Mouse (Mus musculus) forebrain, embryonic 10.5 days (tissue): ENCODE results near the gene Hlx. TPM values are rescaled to one million over a fixed set of nuclear protein-coding genes. Genes with fewer than 3 reads are reported as not detected.

Source experiments
- DNase-seq: peaks from one replicate; pipeline ENCODE4 v3.0.0-alpha.2; 2017; ENCODE audit warnings: low spot score; ENCODE audit errors: extremely low spot score
- H3K27ac ChIP-seq: fragments of 300-500 bp; sonication (generic); 2 replicates; pipeline ENCODE4 v1.5.1; 2016; ENCODE audit warnings: mild to moderate bottlenecking
- H3K27me3 ChIP-seq: fragments of 300-500 bp; sonication (generic); 2 replicates; pipeline ENCODE4 v1.6.1; 2016; ENCODE audit warnings: mild to moderate bottlenecking; ENCODE audit not compliant: poor library complexity, severe bottlenecking
- H3K36me3 ChIP-seq: fragments of 300-500 bp; sonication (generic); replicated peaks from 2 replicates; pipeline ENCODE4 v1.6.1; 2016; ENCODE audit warnings: mild to moderate bottlenecking, moderate library complexity
- H3K4me1 ChIP-seq: fragments of 300-500 bp; sonication (generic); 2 replicates; pipeline ENCODE4 v1.6.1; 2016
- H3K4me3 ChIP-seq: fragments of 300-500 bp; sonication (generic); 2 replicates; pipeline ENCODE4 v1.5.1; 2016; ENCODE audit warnings: mild to moderate bottlenecking, moderate library complexity
- H3K9me3 ChIP-seq: fragments of 300-500 bp; sonication (generic); 2 replicates; pipeline ENCODE4 v1.6.1; 2016; ENCODE audit warnings: mild to moderate bottlenecking, moderate library complexity
- WGBS: fragments of 180-500 bp; shearing (Covaris S2); methylation state at CpG from one replicate; pipeline ENCODE4 v1.1.7; 2016; 5-methylcytosine and 5-hydroxymethylcytosine counted together
- polyA plus RNA-seq: library from polyadenylated mRNA; unstranded; fragments of >200 nt; fragmentation: Nextera tagmentation; extraction: Ambion mirVana; gene quantifications from 2 replicates; pipeline ENCODE4 v1.2.1, GENCODE M21; 2016

The Hlx gene
- polyA plus RNA-seq, 1 experiment from 2014 or later, result 3.2 TPM

DNA sequence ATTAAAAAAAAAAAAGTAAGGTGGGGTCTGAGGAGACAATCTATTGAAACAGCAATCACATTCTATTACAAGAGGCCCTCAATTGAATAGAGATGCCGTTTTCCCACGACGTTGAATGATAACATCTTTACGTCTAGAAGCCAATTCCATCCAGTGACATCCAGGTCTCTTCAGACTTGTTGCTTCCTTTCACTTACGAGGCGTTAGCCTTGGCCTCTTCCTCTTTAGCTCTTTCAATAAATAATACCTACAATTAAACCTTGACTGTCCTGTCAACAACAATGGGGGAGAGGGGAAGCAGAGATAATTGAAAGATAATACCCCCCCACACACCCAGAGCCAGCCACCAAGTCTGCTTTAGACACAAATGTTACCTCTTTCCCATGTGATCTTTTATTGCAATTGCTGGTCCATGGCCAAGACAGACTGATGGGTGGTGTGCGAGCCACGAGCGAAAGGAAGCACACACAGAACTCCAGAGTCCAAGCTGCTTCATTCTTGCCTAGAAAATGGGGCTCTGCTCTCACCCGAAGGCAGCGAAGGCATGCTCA is 17.8 kb upstream of the Hlx start:
- H3K36me3 ChIP-seq, result no peaks in the 10 kb centered on the region
- H3K27ac ChIP-seq, result no peak overlapping the region
- no peak for DNase-seq
- 91% methylated on average over 11 of the region's 11 CpGs for WGBS
- no peaks in the 10 kb centered on the region for H3K9me3 ChIP-seq
- no peaks in the 10 kb centered on the region for H3K4me1 ChIP-seq
- no peaks in the 10 kb centered on the region for H3K27me3 ChIP-seq
- no peak overlapping the region for H3K4me3 ChIP-seq

DNA sequence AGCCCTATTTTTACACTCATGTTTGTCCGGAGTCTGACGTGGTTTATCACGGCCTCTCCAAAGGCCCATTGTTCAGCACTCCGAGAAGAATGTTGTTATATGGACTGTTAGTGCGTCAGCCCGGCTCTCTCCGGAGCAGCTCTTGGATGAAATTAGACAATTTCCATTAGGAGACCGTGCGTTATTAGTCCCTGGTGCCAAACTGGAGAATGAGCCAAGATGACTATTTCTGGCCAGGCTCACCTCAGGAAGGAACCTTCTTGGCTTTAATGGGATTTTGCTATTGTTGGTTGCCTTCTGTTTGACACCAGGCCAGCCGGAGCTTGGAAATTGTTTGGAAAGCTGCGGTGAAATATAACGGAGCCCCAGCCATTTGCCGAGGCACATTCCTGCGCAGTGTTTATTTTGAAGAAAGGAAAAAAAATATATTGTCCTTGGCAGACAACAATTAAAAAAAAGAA is 16.3 kb upstream of the Hlx start:
- no peaks in the 10 kb centered on the region for H3K27me3 ChIP-seq
- WGBS, result 81% methylated on average over 14 of the region's 14 CpGs
- no peak for DNase-seq
- no peak overlapping the region for H3K4me3 ChIP-seq
- H3K9me3 ChIP-seq, result no peaks in the 10 kb centered on the region
- H3K27ac ChIP-seq, result no peak overlapping the region
- H3K36me3 ChIP-seq, result no peaks in the 10 kb centered on the region
- no peaks in the 10 kb centered on the region for H3K4me1 ChIP-seq

GRCm38 (mm10) chr1:184737876-184738479 is 5.6 kb upstream of the Hlx start:
- Histone ChIP-seq H3K4me3 (no peak overlapping the region), H3K4me1 (peaks cover 5% of the 10 kb centered on the region), H3K36me3 (no peaks in the 10 kb centered on the region), H3K27ac (no peak overlapping the region), H3K9me3 (no peaks in the 10 kb centered on the region), H3K27me3 (peaks cover 74% of the 10 kb centered on the region)
- WGBS, result 6% methylated on average over 14 of the region's 14 CpGs
- DNase-seq, result no peak

GRCm38 (mm10) chr1:184737228-184737627 is 4.8 kb upstream of the Hlx start:
- H3K4me3 ChIP-seq, result no peak overlapping the region
- peaks cover 80% of the 10 kb centered on the region for H3K27me3 ChIP-seq
- no peaks in the 10 kb centered on the region for H3K9me3 ChIP-seq
- WGBS, result 36% methylated on average over 2 of the region's 2 CpGs
- no peak for DNase-seq
- no peak overlapping the region for H3K27ac ChIP-seq
- no peaks in the 10 kb centered on the region for H3K36me3 ChIP-seq
- peaks cover 9% of the 10 kb centered on the region for H3K4me1 ChIP-seq

DNA sequence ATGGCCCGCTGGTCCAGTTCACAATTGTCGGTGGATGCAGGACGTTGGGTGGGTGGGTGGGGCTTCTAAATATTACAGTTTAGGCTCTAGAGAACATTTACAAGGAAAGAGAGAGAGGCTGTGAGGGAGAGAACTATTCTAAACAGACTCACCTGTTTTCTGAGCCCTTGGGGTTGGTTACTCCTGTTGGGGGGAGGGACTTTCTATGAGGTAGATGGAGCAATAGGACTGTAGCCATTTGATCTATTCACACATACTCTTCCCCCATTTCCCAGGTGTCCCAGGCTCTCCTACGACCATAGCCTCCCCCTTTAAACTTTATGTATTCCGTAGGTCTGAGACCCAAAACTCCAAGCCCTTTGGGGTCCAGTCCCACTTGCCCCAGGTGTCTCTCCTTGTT is 3.8 kb upstream of the Hlx start:
- 5% methylated on average over 5 of the region's 5 CpGs for WGBS
- peaks cover 18% of the 10 kb centered on the region for H3K4me1 ChIP-seq
- no peaks in the 10 kb centered on the region for H3K36me3 ChIP-seq
- no peak overlapping the region for H3K4me3 ChIP-seq
- peaks cover 90% of the 10 kb centered on the region for H3K27me3 ChIP-seq
- DNase-seq, result no peak
- H3K9me3 ChIP-seq, result no peaks in the 10 kb centered on the region
- H3K27ac ChIP-seq, result no peak overlapping the region

- DNase-seq, result no peak
- Histone ChIP-seq H3K27ac (no peak overlapping the region), H3K36me3 (no peaks in the 10 kb centered on the region), H3K4me1 (peaks cover 18% of the 10 kb centered on the region), H3K9me3 (no peaks in the 10 kb centered on the region), H3K27me3 (peaks cover 99% of the 10 kb centered on the region), H3K4me3 (no peak overlapping the region)
- 2% methylated on average over 25 of the region's 25 CpGs for WGBS
These were observed 2.8 kb upstream of the Hlx start for GRCm38 (mm10) chr1:184734991-184735920.

DNA sequence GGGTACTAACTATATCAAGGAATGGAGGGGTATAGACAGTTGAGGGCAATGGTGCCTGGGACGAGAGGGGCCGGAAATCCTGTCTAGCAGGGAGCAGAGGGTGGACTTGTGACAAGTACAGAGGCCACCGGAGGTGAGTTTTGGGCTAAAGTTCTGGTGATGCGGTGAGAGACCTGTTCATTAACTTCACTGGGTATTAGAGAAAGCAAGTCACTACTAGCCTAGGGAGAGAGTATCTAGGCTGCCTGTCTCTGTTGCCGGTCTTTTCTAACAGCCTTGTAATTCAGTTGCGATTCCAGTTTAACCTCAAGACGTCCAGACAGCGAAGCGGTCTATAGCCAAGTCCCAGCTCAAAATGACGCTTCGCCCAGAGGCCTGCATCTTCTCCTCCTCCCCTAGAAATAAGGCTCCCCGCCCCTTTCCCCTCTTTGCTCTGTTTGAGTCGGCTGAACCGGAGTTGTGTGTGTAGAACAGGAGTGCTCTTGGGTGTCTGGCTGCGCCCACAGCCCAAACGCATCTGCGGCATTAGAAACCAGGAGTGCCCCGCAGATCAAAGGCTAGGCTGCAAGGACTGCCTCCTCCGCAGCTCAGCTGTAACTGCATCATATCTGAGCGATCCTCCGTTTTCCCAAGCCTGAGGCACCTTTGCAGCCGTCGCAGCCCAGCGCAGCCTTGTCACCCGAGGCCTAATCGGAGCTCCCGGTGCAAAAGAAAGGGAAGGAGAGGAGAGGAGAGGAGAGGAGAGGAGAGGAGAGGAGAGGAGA is 1.8 kb upstream of the Hlx start:
- Histone ChIP-seq H3K36me3 (no peaks in the 10 kb centered on the region), H3K4me3 (0 out of 2 replicates have a peak overlapping the region, but pooled peaks have one; percentile 0), H3K9me3 (no peaks in the 10 kb centered on the region), H3K27me3 (peaks cover 99% of the 10 kb centered on the region), H3K4me1 (peaks cover 18% of the 10 kb centered on the region), H3K27ac (no peak overlapping the region)
- 1% methylated on average over 27 of the region's 27 CpGs for WGBS
- DNase-seq, result no peak

GRCm38 (mm10) chr1:184733300-184734066 is 1.1 kb upstream of the Hlx start:
- peak overlapping the region; percentile 63 for H3K4me3 ChIP-seq
- no peak for DNase-seq

GRCm38 (mm10) chr1:184731644-184732545 is 524 bp downstream of the Hlx start:
- DNase-seq, result peak; percentile 63
- WGBS, result under 1% methylated on average over 85 of the region's 85 CpGs
- Histone ChIP-seq H3K4me1 (peaks cover 29% of the 10 kb centered on the region), H3K9me3 (no peaks in the 10 kb centered on the region), H3K27me3 (peaks cover 99% of the 10 kb centered on the region), H3K27ac (peak overlapping the region; percentile 69), H3K4me3 (peak overlapping the region; percentile 63), H3K36me3 (no peaks in the 10 kb centered on the region)

More at GRCm38 (mm10) chr1:184733300-184734066, 1.1 kb upstream of the Hlx start:
- no peaks in the 10 kb centered on the region for H3K36me3 ChIP-seq
- H3K27me3 ChIP-seq, result peaks cover 99% of the 10 kb centered on the region
- WGBS, result 1% methylated on average over 28 of the region's 28 CpGs
- peaks cover 18% of the 10 kb centered on the region for H3K4me1 ChIP-seq
- no peak overlapping the region for H3K27ac ChIP-seq
- no peaks in the 10 kb centered on the region for H3K9me3 ChIP-seq

DNA sequence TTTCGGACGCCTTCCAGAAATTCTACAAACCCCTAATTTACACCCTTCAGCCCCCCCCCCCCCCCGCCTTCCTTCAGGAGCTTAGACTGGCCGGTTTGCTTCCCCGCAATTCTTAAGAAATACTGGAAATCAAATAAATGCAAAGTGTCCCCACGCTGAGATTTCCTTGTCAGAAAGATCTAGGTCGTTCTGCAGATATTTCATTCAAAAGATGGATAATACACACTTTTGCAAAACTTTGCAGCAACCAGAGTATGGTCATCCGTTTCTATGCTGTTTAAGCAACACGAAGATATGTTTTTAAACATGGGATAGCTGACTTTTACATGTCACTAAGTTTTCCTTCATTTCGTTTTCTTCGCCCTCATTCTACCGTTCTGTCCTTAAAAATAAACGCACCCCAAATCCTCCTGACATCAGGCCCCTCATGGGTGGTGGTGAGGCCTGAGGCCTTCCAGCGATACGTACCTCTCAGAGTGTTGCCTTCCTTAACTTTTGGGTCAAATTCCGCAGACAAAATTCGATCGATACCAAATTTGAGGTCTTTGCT is 1.3 kb downstream of the Hlx start:
- WGBS, result under 1% methylated on average over 18 of the region's 18 CpGs
- Histone ChIP-seq H3K27me3 (peaks cover 99% of the 10 kb centered on the region), H3K36me3 (no peaks in the 10 kb centered on the region), H3K4me3 (peak overlapping the region; percentile 63), H3K4me1 (peaks cover 31% of the 10 kb centered on the region), H3K9me3 (no peaks in the 10 kb centered on the region), H3K27ac (peak overlapping the region; percentile 69; the same call in 1 of the 2 replicates)
- no peak for DNase-seq

GRCm38 (mm10) chr1:184730453-184731013 is 1.9 kb downstream of the Hlx start:
- no peaks in the 10 kb centered on the region for H3K36me3 ChIP-seq
- DNase-seq, result no peak
- H3K27ac ChIP-seq, result no peak overlapping the region
- under 1% methylated on average over 12 of the region's 12 CpGs for WGBS
- H3K27me3 ChIP-seq, result peaks cover 99% of the 10 kb centered on the region
- H3K9me3 ChIP-seq, result no peaks in the 10 kb centered on the region
- H3K4me1 ChIP-seq, result peaks cover 31% of the 10 kb centered on the region
- H3K4me3 ChIP-seq, result peak overlapping the region; percentile 63
